21 mouse cellular contexts compared by ENCODE assay signal in the genomic region with DNA sequence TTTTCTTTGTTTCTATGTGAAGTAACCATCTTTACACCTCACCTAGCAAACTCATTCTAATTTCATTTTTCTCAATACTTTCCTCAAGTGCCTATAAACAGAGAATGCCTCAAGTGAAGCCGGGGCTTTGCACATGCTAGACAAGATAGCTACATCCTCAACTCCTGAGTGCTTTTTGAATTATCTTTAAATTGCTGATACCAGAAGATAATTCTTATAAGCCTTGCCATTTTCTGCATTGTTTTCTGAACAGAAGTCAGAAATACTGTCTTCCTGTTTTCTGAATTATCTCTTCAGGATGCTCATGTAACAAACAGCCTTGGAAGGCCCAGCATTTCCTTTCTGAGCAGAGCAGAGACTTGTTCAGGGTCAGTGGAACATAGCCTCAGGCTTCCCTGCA. TPM values are rescaled to one million over a fixed set of nuclear protein-coding genes. Genes with fewer than 3 reads are reported as not detected.
A peak's percentile ranks its signal among the peaks of the same experiment; 100 is the strongest.
DNase-seq lines count a peak whose midpoint lies in the region.
"Had no signal": no experiment of that assay in that cellular context is flagged by ENCODE, and none has a peak within 500 bp of the region (broad histone marks: within the 10 kb centered on the region; RNA-seq: fewer than 3 reads in every experiment).

No protein-coding gene starts in this region.

- H3K4me1 ChIP-seq in embryonic facial prominence, embryonic 10.5 days = peaks cover 12% of the 10 kb centered on the region
- H3K4me1 ChIP-seq: embryonic facial prominence, embryonic 13.5 days; embryonic facial prominence, embryonic 15.5 days; forebrain, embryonic 10.5 days; forebrain, embryonic 12.5 days had no signal

- peaks cover 3% of the 10 kb centered on the region; the same call in 1 of the 2 replicates for H3K9me3 ChIP-seq in embryonic facial prominence, embryonic 10.5 days
- H3K9me3 ChIP-seq: embryonic facial prominence, embryonic 13.5 days; embryonic facial prominence, embryonic 15.5 days; G1E had no signal

- intact Hi-C loops in heart, postnatal 14 days (cut with DNase I) = no loop called here

- H3K4me3 ChIP-seq in embryonic facial prominence, embryonic 10.5 days = no peak overlapping the region
- H3K4me3 ChIP-seq: embryonic facial prominence, embryonic 13.5 days; embryonic facial prominence, embryonic 15.5 days; erythroblast, embryonic 14.5 days; forebrain, embryonic 10.5 days; forebrain, embryonic 12.5 days had no signal

- peak; percentile 7 for DNase-seq in adrenal gland, postnatal 14 days
- no peak for DNase-seq in adrenal gland, postnatal 4 days (ENCODE audit: low spot score in 2 of 2)
- no peak for DNase-seq in embryonic facial prominence, embryonic 10.5 days (ENCODE audit: low spot score)
- no peak for DNase-seq in kidney, adult 8-10 months
- no peak for DNase-seq in heart, postnatal 14 days
- DNase-seq: adrenal gland, adult 8-10 months; adrenal gland, postnatal 25 days; B cell, adult 2 months; cerebellum, adult 11-12 months; cerebellum, adult 2 months; cerebellum, adult 9-10 months; cerebellum, postnatal 10 days; cerebellum, postnatal 25 days had no signal

- WGBS in embryonic facial prominence, embryonic 10.5 days = 97% methylated on average over 1 of the region's 1 CpGs

- no peaks in the 10 kb centered on the region for H3K36me3 ChIP-seq in embryonic facial prominence, embryonic 10.5 days (replicated peaks)
- H3K36me3 ChIP-seq: embryonic facial prominence, embryonic 13.5 days; embryonic facial prominence, embryonic 15.5 days; forebrain, embryonic 10.5 days; forebrain, embryonic 12.5 days; G1E had no signal

- 0 out of 2 replicates have a peak overlapping the region, but pooled peaks have one; percentile 30 for H3K27ac ChIP-seq in embryonic facial prominence, embryonic 10.5 days (replicated peaks)
- H3K27ac ChIP-seq: embryonic facial prominence, embryonic 13.5 days; embryonic facial prominence, embryonic 15.5 days; forebrain, embryonic 10.5 days; forebrain, embryonic 12.5 days had no signal

- no peaks in the 10 kb centered on the region for H3K27me3 ChIP-seq in embryonic facial prominence, embryonic 10.5 days (replicated peaks; ENCODE audit: low read depth, poor library complexity, severe bottlenecking)
- H3K27me3 ChIP-seq: CH12.LX; embryonic facial prominence, embryonic 13.5 days; embryonic facial prominence, embryonic 15.5 days; forebrain, embryonic 12.5 days had no signal

RNA-seq across cellular contexts. Expression of a gene that starts 49.2 kb away (rescaled TPM):
- total RNA-seq in adrenal gland, postnatal 14 days (2021) = 461 and 472 TPM in 2 replicates
- total RNA-seq in adrenal gland, postnatal 4 days (2021) = 100 to 1,000 TPM; 493 to 517 TPM
- polyA plus RNA-seq in embryonic facial prominence, embryonic 10.5 days (2016; fragmentation: Nextera tagmentation; extraction: Ambion mirVana) = 15.7 and 18.1 TPM in 2 replicates
- total RNA-seq in heart, postnatal 14 days (2021) = 1 to 10 TPM; 1.4 to 1.5 TPM
- total RNA-seq: CH12.LX had no signal
- polyA plus RNA-seq: CD4-positive, CD25-positive, alpha-beta regulatory T cell, adult 4 months; G1E had no signal

RNA-seq across cellular contexts. Expression of a gene that starts 49.3 kb away (rescaled TPM):
- 49.6 and 60.8 TPM in 2 replicates for total RNA-seq in adrenal gland, postnatal 14 days (2021)
- 10 to 100 TPM; 79.5 to 84.7 TPM for total RNA-seq in adrenal gland, postnatal 4 days (2021)
- 43.8 and 45.1 TPM in 2 replicates for polyA plus RNA-seq in embryonic facial prominence, embryonic 10.5 days (2016; fragmentation: Nextera tagmentation; extraction: Ambion mirVana)
- 10 to 100 TPM; 27.8 to 29.0 TPM for total RNA-seq in heart, postnatal 14 days (2021)
- total RNA-seq: CH12.LX had no signal
- polyA plus RNA-seq: erythroblast, embryonic 14.5 days; G1E had no signal

Comparison
In these comparisons a context has a peak if more than half of its experiments do, and no peak if none do; other contexts are left out.
1. RNA of a gene that starts 49.2 kb away (total RNA-seq): 493 to 517 TPM in adrenal gland, postnatal 4 days and 461 to 472 TPM in adrenal gland, postnatal 14 days; 1.4 to 1.5 TPM in heart, postnatal 14 days; every median in the first group is over 100 times any median in the second.